Mouse (Mus musculus) small intestine, adult 2 months (tissue): ENCODE results near the gene Stra6.

Experiments
- CTCF ChIP-seq: fragments of 200-500 bp; IDR thresholded peaks from 2 replicates; pipeline ENCODE4 v1.5.1; 2012; ENCODE audit warnings: low read depth, mild to moderate bottlenecking, control low read depth, inconsistent platforms, low read length, moderate library complexity, mixed read lengths; ENCODE audit not compliant: insufficient replicate concordance, insufficient read length; ENCODE audit errors: extremely low read depth
- POLR2A ChIP-seq: fragments of 200-500 bp; IDR thresholded peaks from 2 replicates; pipeline ENCODE4 v1.6.1; 2012; ENCODE audit warnings: low read depth, mild to moderate bottlenecking, control low read depth, inconsistent platforms, low read length, moderate library complexity

DNA sequence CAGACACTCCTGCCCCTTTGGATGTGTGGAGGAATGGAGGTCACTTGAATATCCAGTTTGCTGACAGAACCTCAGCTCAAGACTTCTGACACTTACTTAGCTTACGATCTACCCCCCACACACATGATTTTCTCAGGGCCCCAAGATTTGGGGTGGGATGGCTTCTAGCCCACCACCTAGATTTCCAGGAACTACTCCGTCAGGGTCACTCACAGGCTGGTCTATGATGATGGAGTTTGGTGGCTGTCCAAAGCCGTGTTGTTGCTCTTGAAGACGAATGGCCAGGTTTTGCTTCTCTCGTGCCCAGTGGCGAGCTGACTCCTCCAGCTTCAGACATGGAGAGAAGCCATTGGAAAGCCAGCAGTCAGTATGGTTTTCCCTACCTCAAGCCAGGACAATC is 34.0 kb upstream of the Stra6 start:
- TF ChIP-seq CTCF (no peak), POLR2A (no peak)
